Mouse (Mus musculus) heart, postnatal 0 days (tissue): Measurements from ENCODE around the gene Pnmal2. TPM values are rescaled to one million over a fixed set of nuclear protein-coding genes. Genes with fewer than 3 reads are reported as not detected.

Source experiments
- ATAC-seq: fragments of 200-750 bp; cut with Nextera tagmentation; 2 replicates; pipeline ENCODE4 v1.8.0; 2017; ENCODE audit warnings: low read depth, moderate number of reproducible peaks, moderate library complexity; ENCODE audit not compliant: insufficient read depth
- DNase-seq: peaks from one replicate; pipeline ENCODE4 v3.0.0-alpha.2; 2016; ENCODE audit warnings: low spot score
- H3K27ac ChIP-seq: fragments of 300-500 bp; sonication (generic); 2 replicates; pipeline ENCODE4 v1.5.1; 2014; ENCODE audit warnings: low read depth, mild to moderate bottlenecking
- H3K27me3 ChIP-seq: fragments of 300-500 bp; sonication (generic); 2 replicates; pipeline ENCODE4 v1.6.1; 2014; ENCODE audit warnings: low read length, mixed read lengths; ENCODE audit not compliant: control insufficient read depth, insufficient read depth
- H3K36me3 ChIP-seq: fragments of 300-500 bp; sonication (generic); replicated peaks from 2 replicates; pipeline ENCODE4 v1.6.1; 2014; ENCODE audit warnings: low read length, mixed read lengths; ENCODE audit not compliant: control insufficient read depth, insufficient read depth
- H3K4me1 ChIP-seq: fragments of 300-500 bp; sonication (generic); 2 replicates; pipeline ENCODE4 v1.6.1; 2014; ENCODE audit warnings: antibody characterized with exemption; ENCODE audit not compliant: control insufficient read depth, insufficient read depth
- H3K4me2 ChIP-seq: fragments of 300-500 bp; sonication (generic); 2 replicates; pipeline ENCODE4 v1.6.1; 2014; ENCODE audit warnings: low read depth, mild to moderate bottlenecking, low read length, moderate library complexity
- H3K4me3 ChIP-seq: fragments of 300-500 bp; sonication (generic); 2 replicates; pipeline ENCODE4 v1.5.1; 2014; ENCODE audit warnings: low read depth, low read length
- H3K9ac ChIP-seq: fragments of 300-500 bp; sonication (generic); replicated peaks from 2 replicates; pipeline ENCODE4 v1.6.1; 2014; ENCODE audit warnings: low read depth, low read length, mixed read lengths
- H3K9me3 ChIP-seq: fragments of 300-500 bp; sonication (generic); replicated peaks from 2 replicates; pipeline ENCODE4 v1.6.1; 2016; ENCODE audit warnings: low read length; ENCODE audit not compliant: control insufficient read depth
- CTCF ChIP-seq: IDR thresholded peaks from 2 replicates; pipeline ENCODE4 v1.5.1; 2016; ENCODE audit warnings: antibody characterized with exemption, control low read depth, low read depth
- EP300 ChIP-seq: IDR thresholded peaks from 2 replicates; pipeline ENCODE4 v1.6.1; 2016; ENCODE audit warnings: antibody characterized with exemption, low read depth
- whole genome bisulfite sequencing: fragments of 180-500 bp; shearing (Covaris S2); extraction: QIAGEN DNeasy Blood & Tissue Kit; methylation state at CpG from one replicate; pipeline ENCODE4 v1.1.7; 2014; 5-methylcytosine and 5-hydroxymethylcytosine counted together
- polyA plus RNA-seq: library from polyadenylated mRNA; unstranded; fragments of >200 nt; fragmentation: Nextera tagmentation; extraction: Ambion mirVana; gene quantifications from 2 replicates; pipeline ENCODE4 v1.2.1, GENCODE M21; 2015
- total RNA-seq: library from RNA; depleted of rRNA; stranded (reverse); fragments of >200 nt; gene quantifications from 2 replicates; pipeline ENCODE4 v1.2.3, GENCODE M21; 2014; ENCODE audit warnings: low replicate concordance; rRNA removed

Gene Pnmal2
- total RNA-seq = 2.9 and 4.0 TPM in 2 replicates
- 3.0 and 3.4 TPM in 2 replicates for polyA plus RNA-seq

- peak within 1 kb of the TSS; percentile 53 for H3K9ac ChIP-seq
- H3K4me2 ChIP-seq = peak within 1 kb of the TSS; percentile 95
- no peak within 1 kb of the TSS for H3K27ac ChIP-seq
- H3K4me3 ChIP-seq = peak within 1 kb of the TSS; percentile 57
- H3K9me3 ChIP-seq = no peaks in the 10 kb centered on the region
- 31% methylated on average over 23 of the region's 36 CpGs for WGBS
- no peaks in the 10 kb centered on the region for H3K36me3 ChIP-seq
- DNase-seq (peak; percentile 82), ATAC-seq (peak; percentile 70)
- peaks cover 23% of the 10 kb centered on the region for H3K27me3 ChIP-seq
- H3K4me1 ChIP-seq = peaks cover 22% of the 10 kb centered on the region
- TF ChIP-seq EP300 (no peak), CTCF (no peak)
Measured at GRCm38 (mm10) chr7:16944061-16944807, at the start of gene Pnmal2. Gene Pnmal2 (plus strand): TSS chr7:16944682.

DNA sequence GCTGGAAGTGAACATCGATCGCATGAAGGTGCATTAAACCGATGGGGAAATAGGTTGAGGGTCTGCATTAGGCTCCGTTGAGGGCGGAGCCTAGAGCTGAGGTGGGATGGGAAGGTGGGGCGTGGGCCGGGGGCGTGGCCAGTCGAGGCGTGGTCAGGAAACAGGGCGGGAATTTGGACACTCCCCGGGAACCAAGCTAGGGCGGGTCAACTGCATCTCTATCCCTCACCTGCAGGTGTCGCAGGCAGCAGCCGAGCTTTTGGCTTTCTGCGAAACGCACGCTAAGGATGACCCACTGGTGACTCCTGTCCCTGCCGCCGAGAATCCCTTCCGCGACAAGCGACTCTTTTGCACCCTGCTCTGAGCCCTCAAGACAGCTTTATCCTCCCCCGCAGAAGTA, 49.5 kb upstream of the Pnmal2 start:
- Histone ChIP-seq H3K9ac (no peak overlapping the region), H3K4me1 (no peaks in the 10 kb centered on the region; the same call in 1 of the 2 replicates), H3K27me3 (peaks cover 27% of the 10 kb centered on the region), H3K4me2 (peak overlapping the region; percentile 40; the same call in 1 of the 2 replicates), H3K4me3 (0 out of 2 replicates have a peak overlapping the region, but pooled peaks have one; percentile 14), H3K36me3 (no peaks in the 10 kb centered on the region), H3K27ac (no peak overlapping the region), H3K9me3 (no peaks in the 10 kb centered on the region)
- TF ChIP-seq EP300 = no peak
- peak; percentile 84 for TF ChIP-seq CTCF
- peak; percentile 59 for DNase-seq
- ATAC-seq = peak; percentile 24; the same call in 1 of the 2 replicates
- 0% methylated on average over 24 of the region's 24 CpGs for WGBS

DNA sequence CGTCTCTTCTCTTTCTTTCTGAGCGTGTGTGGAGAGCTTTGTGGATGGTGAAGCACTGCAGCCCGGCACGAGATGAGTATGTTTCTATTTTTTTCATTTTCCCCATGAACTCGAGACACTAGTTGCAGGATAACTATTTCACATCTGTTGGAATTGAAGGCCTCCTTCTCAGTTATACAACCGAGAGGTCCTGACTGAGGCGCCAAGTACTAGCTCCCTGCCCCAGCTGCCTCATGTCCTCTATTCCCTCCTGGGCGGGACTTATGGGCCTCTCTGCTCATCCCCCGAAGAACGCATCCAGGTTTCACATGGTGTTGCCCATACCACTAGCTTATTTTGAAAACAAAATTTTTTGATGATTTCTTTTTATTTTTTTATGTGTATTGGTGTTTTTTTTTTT, 49.0 kb upstream of the Pnmal2 start:
- no peak for TF ChIP-seq CTCF
- no peak for TF ChIP-seq EP300
- H3K9me3 ChIP-seq = no peaks in the 10 kb centered on the region
- DNase-seq (no peak), ATAC-seq (no peak)
- H3K36me3 ChIP-seq = no peaks in the 10 kb centered on the region
- H3K9ac ChIP-seq = no peak overlapping the region
- H3K27me3 ChIP-seq = peaks cover 30% of the 10 kb centered on the region
- 34% methylated on average over 10 of the region's 10 CpGs for WGBS
- H3K4me3 ChIP-seq = 0 out of 2 replicates have a peak overlapping the region, but pooled peaks have one; percentile 14
- H3K27ac ChIP-seq = no peak overlapping the region
- peak overlapping the region; percentile 40; the same call in 1 of the 2 replicates for H3K4me2 ChIP-seq
- no peaks in the 10 kb centered on the region; the same call in 1 of the 2 replicates for H3K4me1 ChIP-seq

DNA sequence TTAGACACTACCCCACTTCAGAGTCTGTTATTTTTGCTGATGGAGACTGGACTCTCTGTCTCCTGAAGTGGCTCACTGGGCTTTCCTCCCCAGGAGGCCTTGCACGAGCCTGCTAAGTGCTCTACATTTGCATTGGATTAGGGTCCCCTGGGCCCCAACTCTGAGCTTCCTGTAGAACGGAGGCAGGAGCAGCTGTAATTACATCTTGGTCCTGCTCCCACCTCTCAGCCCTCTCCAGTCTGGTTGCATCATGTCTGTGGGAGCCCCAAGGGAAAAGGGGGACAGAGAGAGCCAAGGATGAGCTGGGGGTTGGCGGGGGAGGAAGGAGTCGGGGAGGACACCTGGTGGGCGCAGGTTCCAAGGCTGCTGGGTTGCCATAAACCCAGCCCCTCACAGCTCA, 44.0 kb upstream of the Pnmal2 start:
- Histone ChIP-seq H3K9me3 (no peaks in the 10 kb centered on the region), H3K27me3 (peaks cover 25% of the 10 kb centered on the region), H3K4me2 (no peak overlapping the region), H3K4me3 (no peak overlapping the region), H3K9ac (no peak overlapping the region), H3K36me3 (no peaks in the 10 kb centered on the region), H3K27ac (no peak overlapping the region), H3K4me1 (no peaks in the 10 kb centered on the region)
- ATAC-seq (no peak), DNase-seq (no peak)
- no peak for TF ChIP-seq CTCF
- TF ChIP-seq EP300 = no peak
- 33% methylated on average over 5 of the region's 5 CpGs for WGBS

GRCm38 (mm10) chr7:16903439-16903955, 41.0 kb upstream of the Pnmal2 start:
- Histone ChIP-seq H3K36me3 (no peaks in the 10 kb centered on the region), H3K27ac (no peak overlapping the region), H3K9ac (no peak overlapping the region), H3K4me2 (no peak overlapping the region), H3K4me3 (no peak overlapping the region), H3K9me3 (no peaks in the 10 kb centered on the region), H3K4me1 (peaks cover 10% of the 10 kb centered on the region), H3K27me3 (peaks cover 22% of the 10 kb centered on the region)
- ATAC-seq = no peak
- WGBS = 90% methylated on average over 2 of the region's 2 CpGs
- TF ChIP-seq EP300 = no peak
- DNase-seq = no peak
